Mouse (Mus musculus): ENCODE measurements around the gene Zfp579.

GRCm38 (mm10) chr7:5012681-5013513, 16.9 kb upstream of the Zfp579 start:
- TF ChIP-seq POLR2A (IDR thresholded peaks at IDR 0.05; ENCODE audit: extremely low read depth, insufficient read depth, low read length) (no peak), CTCF (IDR thresholded peaks at IDR 0.05; ENCODE audit: low read depth, low read length) (no peak)

All from liver, adult 2 months (tissue).